Mouse (Mus musculus) adrenal gland, adult 2 months (tissue): Measurements from ENCODE around the gene Krtap1-4. TPM values are rescaled to one million over a fixed set of nuclear protein-coding genes. Genes with fewer than 3 reads are reported as not detected.
"Not testable (repeated sequence)": the region's sequence is repeated elsewhere in the genome, so short reads cannot be mapped to it uniquely, and the experiment has no call there.

Experiments used
- DNase-seq: peaks from one replicate; pipeline ENCODE4 v3.0.0; 2021
- long read RNA-seq: library from polyadenylated mRNA; stranded (forward); transcript quantifications from one replicate; pipeline ENCODE4 v2.0.0, GENCODE M21; 2021
- polyA plus RNA-seq: library from polyadenylated mRNA; depleted of rRNA; stranded (reverse); fragments of >200 nt; gene quantifications from 2 replicates; pipeline ENCODE4 v1.2.3, GENCODE M21; 2012; rRNA removed
- total RNA-seq, 2 experiments: library from RNA; stranded (reverse); gene quantifications; 2 replicates each; pipeline ENCODE4 v1.2.3; 2021

The Krtap1-4 gene
- total RNA-seq (not detected), polyA plus RNA-seq (not detected in 2 replicates)
- long read RNA-seq = 0 reads

DNA sequence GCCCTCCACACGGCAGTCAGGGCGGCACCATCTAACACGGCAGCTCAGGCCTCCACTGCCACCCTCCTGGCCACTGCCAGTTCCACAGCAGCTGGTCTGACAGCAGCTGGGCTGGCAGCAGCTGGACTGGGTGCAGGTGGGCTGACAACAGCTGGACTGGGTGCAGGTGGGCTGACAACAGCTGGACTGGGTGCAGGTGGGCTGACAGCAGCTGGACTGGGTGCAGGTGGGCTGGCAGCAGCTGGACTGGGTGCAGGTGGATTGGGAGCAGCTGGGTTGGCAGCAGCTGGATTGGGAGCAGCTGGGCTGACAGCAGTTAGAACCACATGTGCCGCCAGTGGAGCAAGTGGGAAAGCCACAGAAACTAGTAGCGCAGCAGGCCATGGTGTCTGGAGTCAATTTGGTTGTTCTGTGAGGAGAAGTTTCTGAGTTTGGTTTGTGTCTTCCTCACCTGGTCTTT lies at the start of gene Krtap1-4:
TSS of gene Krtap1-4 (minus strand) at position 410 of the 460 bp plus-strand sequence.
- no peak for DNase-seq

DNA sequence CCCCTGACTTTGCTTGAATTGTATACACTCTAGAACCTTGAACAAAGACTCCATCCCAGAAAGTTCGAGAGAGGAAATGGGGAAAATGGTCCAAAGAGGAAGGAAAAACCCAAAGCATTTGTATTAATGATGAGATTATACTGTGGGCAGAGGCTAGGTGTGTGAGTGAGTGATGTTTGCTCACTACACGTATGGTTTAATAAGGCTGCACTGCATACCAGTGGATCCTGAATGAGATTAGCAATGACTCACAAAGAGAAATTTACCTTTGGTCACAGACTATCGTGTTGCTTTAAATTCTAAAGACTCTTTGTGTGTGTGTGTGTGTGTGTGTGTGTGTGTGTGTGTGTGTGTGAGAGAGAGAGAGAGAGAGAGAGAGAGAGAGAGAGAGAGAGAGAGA lies 47.4 kb upstream of the Krtap1-4 start:
- DNase-seq = no peak

DNA sequence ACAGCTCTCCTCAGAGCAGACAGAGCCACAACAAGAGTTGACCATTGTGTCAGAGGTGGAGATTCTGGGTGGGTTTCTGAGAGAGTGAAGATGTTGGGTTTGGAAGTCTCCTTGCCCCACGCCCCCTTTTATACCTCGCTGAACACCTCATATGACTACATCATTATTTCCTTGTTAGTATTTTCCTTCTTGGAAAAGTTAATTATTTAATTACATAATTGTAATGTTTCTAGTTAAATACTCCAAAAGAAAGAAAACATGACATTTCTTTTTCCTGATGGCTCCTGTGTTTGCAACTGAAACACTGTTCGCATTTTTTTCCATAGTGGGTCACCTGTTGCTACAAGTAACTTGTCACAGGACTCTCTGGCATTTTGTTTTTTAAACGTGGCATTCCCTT lies 44.7 kb upstream of the Krtap1-4 start, which contains the start of gene Krtap4-1:
TSS of gene Krtap4-1 (minus strand) at position 101 of the 400 bp plus-strand sequence.
- no peak for DNase-seq

DNA sequence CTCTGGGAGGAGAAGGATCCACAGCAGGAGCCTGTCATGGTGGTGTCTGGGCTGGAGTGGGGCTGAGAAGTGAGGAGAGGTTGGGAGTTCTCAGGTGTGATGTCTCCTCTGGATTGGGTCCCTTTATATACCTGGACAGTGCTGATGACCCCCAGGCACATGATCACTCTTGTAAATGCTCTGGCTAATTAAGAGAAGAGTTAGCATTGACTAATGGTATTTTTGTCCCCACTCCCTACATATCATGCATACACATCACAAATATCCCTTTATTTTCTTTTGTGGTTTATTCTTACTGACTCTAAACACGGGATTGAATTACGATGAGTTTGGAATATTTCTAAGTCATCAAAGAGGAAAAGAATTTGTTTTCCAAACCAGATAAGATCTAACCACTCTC lies 36.9 kb upstream of the Krtap1-4 start, which contains the start of gene Gm11562:
TSS of gene Gm11562 (minus strand) at position 101 of the 400 bp plus-strand sequence.
- no peak for DNase-seq

DNA sequence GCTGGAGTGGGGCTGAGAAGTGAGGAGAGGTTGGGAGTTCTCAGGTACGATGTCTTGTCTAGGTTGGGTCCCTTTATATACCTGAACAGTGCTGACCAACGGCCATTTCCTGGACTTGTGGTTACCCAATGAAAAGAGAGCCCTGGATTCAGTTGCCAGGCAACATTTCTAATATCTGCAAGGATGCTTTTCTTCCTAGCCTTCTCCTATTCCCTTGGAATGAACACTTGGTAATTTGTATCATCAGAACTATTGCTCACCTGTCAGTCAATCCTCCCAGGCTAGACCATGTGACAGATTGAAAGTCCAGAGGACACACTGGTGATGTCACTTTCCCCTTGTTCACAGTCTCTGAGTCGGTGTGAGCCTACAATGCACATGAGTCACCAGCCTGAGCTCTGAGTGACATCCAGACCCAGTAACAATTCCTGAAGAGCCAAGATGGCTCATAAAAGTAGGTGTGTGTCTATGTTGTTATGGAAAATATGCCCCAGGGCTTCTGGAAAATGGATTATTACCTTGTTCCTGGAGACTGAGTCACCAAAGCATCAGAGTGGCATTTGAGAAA lies 31.4 kb upstream of the Krtap1-4 start, which contains the start of gene Krtap2-4:
TSS of gene Krtap2-4 (minus strand) at position 51 of the 568 bp plus-strand sequence.
- no peak for DNase-seq

DNA sequence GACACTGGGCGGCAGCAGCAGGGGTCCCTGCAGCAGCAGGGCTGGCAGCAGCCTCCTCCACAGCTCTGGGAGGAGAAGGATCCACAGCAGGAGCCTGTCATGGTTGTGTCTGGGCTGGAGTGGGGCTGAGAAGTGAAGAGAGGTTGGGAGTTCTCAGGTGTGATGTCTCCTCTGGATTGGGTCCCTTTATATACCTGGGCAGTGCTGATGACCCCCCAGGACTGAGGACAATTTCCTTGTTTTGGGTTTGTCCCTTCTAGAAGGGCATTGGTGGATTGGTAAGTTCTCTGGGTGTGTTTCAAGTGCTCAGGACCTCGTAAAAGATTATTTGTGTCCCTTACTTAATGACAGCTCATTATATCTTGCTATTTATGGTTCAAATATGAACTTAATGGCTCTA lies 26.6 kb upstream of the Krtap1-4 start, which contains the start of gene Gm11937:
TSS of gene Gm11937 (minus strand) at position 101 of the 400 bp plus-strand sequence.
- DNase-seq = not testable (repeated sequence)

DNA sequence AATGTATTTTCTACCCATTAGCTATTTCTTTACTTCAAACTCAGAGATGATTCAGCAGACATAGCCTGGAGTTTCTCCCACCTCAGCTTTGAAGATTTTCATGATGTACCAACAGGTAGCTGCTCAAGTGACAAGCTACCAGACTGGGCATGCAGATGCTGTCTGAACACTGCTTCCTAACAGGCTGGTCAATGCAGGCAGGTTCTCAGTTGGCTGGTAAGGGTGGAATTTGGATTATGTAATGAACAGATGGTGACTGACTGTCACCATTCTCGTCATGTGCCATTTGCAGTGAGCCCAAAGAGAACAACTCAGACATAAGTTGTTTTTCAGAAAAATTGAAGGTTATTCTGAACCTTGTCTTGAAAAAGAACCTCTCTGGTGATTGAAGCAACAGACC lies 25.7 kb upstream of the Krtap1-4 start:
- DNase-seq = no peak

DNA sequence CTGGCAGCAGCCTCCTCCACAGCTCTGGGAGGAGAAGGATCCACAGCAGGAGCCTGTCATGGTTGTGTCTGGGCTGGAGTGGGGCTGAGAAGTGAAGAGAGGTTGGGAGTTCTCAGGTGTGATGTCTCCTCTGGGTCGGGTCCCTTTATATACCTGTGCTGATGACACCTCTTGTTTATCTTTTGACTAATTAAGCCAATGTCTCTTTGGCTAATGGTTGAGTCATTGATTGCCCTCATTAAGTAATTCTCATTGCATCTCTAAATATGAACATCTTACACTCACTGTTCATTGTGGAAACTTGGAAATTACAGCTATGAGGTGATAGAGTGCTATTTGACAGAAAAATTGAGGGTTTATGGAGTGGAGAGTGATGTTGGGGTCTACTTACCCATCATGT lies 19.8 kb upstream of the Krtap1-4 start, which contains the start of gene Gm11938:
TSS of gene Gm11938 (minus strand) at position 101 of the 400 bp plus-strand sequence.
- not testable (repeated sequence) for DNase-seq

DNA sequence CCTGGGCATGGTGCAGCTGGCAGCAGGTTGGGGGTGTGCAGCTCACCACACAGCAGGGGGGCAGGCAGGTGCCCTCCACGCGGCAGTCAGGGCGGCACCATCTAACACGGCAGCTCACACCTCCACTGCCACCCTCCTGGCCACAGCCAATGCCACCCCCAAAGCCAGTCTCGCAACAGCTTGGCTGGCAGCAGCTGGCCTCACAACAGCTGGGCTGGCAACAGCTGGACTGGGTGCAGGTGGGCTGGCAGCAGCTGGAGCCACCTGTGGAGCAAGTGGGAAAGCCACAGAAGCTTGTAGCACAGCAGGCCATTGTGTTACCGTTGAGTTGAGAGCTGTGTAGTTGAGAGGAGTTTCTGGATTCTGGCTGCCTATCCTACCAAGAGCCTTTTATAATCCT lies 14.3 kb upstream of the Krtap1-4 start, which contains the start of gene Krtap9-3:
TSS of gene Krtap9-3 (minus strand) at position 364 of the 400 bp plus-strand sequence.
- not testable (repeated sequence) for DNase-seq

DNA sequence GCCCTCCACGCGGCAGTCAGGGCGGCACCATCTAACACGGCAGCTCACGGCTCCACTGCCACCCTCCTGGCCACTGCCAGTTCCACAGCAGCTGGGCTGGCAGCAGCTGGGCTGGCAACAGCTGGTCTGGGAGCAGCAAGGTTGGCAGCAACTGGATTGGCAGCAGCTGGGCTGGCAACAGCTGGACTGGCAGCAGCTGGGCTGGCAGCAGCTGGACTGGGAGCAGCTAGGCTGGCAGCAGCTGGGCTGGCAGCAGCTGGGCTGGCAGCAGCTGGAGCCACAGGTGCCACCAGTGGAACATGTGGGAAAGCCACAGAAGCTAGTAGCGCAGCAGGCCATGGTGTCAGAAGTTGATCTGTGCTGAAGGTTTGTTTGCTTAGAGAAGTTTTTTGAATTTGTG lies 7.5 kb upstream of the Krtap1-4 start, which contains the start of gene Krtap1-3:
TSS of gene Krtap1-3 (minus strand) at position 359 of the 400 bp plus-strand sequence.
- no peak for DNase-seq

DNA sequence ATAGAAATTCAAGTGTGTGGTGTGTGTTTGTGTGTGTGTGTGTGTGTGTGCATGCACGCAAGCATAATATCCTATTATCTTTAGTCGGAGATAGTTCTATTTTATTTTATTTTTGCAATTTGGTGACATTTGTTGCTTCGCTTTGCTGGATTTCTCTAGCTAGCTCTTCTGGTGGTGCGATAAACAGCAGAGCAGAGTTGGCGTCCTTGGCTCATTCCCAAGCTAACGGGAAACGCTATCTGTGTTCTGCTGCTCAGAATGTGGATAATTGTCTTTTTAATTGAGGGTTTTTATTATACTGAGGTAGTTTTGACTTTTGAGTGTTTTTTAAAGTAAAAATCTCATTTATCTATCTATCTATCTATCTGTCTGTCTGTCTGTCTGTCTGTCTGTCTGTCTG lies 1.6 kb upstream of the Krtap1-4 start:
- no peak for DNase-seq

DNA sequence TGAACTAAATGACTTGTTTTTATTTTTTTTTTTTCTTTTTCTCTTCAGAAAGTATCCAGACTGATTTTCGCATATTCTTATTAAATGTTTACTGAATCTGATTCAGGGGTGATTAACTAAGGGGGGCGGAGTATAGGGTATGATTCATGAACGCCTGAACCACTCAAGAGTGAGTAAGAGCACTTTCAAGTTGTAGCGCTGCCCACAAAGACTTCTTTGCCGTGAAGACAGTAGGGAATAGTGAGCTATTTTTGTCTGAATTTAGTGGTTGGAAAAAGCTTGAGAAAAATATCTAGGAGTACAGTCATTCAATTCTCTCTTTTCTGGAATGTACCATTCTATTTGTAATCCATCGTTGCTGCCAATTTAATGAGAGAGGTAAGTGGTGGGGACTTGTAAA lies 1.9 kb downstream of the Krtap1-4 start:
- DNase-seq = no peak

DNA sequence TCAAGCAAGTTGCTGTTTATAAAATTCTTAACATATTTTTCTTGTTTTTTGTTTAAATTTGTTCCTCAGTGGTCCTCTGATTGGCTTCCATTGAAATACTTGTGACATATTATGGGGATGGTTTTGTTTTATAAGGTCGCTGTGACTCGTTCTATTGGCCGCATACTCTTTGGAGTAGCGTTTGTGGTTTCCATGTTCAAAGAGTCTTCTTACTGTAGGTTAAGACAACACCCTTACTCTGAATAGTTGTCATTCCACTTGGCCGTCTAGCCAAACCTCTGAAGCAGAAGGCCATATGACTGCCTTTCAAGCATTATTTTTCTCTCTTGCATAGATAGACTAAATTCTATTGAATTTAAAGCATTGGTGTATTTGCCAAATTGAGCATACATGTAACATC lies 2.4 kb downstream of the Krtap1-4 start:
- DNase-seq = no peak

DNA sequence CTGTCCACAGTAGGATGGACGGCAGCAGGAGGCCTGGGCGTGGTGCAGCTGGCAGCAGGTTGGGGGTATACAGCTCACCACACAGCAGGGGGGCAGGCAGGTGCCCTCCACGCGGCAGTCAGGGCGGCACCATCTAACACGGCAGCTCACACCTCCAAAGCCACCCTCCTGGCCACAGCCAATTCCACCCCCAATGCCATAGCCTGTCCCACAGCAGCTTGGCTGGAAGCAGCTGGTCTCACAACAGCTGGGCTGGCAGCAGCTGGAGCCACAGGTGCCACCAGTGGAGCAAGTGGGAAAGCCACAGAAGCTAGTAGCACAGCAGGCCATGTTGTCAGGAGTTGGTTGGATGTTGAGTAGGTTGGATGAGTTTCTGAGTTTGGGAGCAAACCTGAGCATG lies 2.8 kb downstream of the Krtap1-4 start, which contains the start of gene Krtap1-5:
TSS of gene Krtap1-5 (minus strand) at position 381 of the 400 bp plus-strand sequence.
- no peak for DNase-seq

DNA sequence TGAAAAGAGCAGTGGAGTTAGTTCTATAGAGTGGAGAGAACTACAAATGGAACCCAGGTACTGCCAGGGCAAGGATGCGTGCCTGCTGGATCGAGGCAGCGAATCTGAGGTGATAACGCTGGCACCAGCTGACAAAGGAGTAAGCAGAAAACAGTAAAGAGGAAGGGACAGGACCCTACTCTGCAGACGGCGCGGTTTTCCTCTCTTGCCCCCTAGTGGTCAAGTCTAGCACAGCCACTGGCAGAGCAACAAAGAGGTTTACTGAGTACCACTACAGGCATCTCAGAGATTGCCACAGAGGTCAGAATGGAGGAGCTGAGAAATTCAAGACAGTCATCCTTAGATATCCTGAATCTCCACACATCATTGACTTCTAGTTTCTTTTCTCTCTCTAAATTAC lies 9.3 kb downstream of the Krtap1-4 start:
- DNase-seq = peak; percentile 71

DNA sequence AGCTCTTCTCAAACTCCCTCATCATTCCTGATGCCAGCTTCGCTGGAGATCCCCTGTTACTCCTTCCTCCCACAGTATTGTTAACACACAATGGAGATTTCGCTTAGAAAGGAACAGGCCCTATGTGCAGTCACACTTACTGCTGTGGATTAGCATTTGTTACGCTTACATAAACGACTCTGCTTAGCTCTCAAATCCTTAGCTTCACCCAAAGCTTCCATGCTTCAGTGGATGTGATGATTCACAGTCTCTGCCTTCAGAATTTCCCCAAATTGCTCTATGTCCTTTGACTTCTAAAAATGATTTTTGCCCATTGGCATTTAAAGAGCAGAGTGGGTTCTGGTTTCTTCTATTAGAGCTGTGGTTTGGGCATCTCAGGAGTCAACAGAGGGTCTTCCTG lies 10.3 kb downstream of the Krtap1-4 start:
- DNase-seq = no peak

DNA sequence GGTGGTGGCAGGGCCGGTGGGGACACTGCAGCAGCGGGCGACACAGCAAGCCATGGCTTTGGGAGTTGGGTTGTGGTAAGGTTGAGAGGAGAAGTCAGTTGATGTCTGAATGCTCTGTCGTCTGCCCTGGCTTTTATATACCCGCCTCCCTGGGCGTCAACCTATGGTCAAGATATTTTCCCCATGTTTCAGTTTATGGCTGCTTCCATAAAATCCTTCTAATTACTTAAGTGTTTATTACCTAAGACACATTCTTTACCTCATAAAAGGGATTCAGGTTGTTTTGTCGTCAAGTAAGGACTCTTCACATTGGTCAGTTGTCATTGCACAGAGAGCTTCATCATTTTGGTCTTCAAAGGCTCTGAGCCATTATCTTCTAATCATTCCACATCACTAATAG lies 16.9 kb downstream of the Krtap1-4 start, which contains the start of gene Krtap3-1:
TSS of gene Krtap3-1 (minus strand) at position 101 of the 400 bp plus-strand sequence.
- DNase-seq = no peak

DNA sequence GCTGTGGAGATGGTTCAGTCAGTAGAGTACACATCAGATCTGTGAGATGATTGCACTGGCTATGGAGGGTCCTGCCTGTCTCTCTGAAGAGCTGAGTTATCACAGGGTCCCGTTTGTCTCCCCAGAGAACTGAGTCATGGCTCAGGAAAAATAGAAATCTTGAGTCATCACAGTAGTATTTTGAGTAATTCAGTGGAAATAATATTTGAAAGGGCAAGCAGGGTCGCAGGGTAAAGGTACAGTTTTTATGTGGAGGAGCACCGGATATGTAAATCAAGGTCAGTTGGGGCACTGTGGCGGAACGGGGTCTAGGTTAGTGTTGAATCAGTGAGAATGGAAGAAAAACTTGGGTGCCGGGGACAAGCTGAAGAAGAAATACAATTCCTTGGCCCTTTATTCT lies 20.9 kb downstream of the Krtap1-4 start:
- no peak for DNase-seq

DNA sequence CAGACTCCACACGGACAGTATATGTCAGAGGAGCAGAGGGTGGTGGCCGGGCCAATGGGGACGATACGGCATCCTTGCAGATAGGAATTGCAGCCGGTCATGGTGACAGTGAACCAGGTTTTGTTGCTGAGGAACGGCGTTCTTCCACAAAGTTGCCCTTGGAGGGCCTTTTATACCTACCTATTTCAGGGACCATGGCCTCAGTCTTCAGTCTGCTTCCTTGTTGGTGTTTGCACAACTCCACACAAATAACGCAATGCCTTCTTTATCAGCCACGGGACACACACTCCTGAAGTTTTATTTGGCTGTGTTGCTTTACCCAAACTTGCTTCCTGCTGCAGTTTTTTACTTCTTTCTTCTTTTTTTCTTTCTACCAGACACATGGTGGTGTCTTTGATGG lies 24.1 kb downstream of the Krtap1-4 start, which contains the start of gene Gm11939:
TSS of gene Gm11939 (minus strand) at position 101 of the 400 bp plus-strand sequence.
- no peak for DNase-seq

DNA sequence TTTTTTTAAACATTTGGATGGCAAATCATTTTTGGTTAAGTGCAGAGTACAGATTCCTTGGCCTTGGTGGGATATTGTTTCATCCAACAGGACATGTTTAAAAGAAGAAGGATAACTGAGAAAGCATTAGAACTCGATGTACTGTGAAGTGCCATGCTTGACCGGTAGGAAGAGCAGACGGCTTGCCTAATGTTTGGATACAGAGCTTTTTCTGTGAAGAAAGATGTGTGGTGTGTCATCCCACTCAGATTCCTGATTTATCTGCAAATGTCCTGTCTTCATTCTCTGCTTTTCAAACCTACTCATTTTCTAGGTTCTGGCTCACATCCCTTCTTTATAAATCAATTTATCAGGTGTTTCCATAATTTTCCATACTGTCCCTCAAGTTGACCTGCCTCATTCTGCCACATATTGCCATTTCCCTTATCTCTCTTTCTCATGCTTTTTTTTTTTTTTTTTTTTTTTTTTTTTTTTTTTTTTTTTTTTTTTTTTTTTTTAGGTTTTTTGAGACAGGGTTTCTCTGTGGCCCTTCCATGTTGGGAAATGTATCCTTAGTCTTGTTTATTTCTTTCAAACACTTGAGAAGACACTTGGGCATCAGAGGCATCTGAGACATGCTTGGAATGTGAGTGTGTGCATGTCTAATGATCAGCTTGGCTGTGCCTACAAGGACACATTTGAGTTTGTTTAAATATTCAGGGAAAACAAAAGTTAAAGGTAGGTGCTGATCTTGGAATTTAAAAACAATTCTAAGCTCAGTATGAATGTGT lies 25.3 kb downstream of the Krtap1-4 start:
- no peak for DNase-seq

DNA sequence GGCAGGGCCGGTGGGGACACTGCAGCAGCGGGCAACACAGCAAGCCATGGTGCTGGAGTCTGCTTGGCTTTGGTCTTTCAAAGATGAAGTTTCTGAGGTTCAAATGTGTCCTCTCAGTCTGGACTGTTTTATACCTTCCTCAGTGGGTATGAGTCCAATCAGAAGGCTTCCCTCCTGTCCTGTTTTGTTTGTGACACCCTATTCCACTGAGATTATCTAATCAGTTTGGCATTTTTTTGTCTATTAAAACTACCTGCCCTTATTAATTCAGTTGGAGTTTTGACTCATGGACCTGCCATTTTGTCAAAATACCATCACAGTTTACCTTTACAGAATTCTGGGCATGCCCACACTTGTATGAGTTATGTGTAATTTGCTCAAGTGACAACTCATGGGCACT lies 26.7 kb downstream of the Krtap1-4 start, which contains the start of gene Krtap3-2:
TSS of gene Krtap3-2 (minus strand) at position 101 of the 400 bp plus-strand sequence.
- no peak for DNase-seq

DNA sequence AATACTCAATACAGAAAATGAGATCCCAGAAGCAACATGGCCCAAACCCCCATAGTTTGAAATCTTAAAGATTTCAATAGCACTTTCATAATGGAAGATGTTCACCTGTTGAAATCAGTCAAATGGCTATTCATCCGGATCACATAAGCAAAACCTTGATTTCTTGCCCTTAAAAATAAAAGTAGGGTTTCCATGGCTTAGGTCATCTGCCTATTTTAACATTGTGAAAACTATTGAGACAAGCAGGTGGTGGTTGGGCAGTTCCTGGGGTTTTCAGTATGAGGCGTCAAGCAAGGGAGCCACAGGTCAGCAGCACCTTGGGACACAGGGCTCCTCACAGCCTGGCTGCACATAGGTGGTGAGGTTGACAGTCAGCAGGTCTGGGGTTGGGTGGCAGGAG lies 27.3 kb downstream of the Krtap1-4 start:
- no peak for DNase-seq
